10 mouse cellular contexts compared by ENCODE assay signal in the genomic region with DNA sequence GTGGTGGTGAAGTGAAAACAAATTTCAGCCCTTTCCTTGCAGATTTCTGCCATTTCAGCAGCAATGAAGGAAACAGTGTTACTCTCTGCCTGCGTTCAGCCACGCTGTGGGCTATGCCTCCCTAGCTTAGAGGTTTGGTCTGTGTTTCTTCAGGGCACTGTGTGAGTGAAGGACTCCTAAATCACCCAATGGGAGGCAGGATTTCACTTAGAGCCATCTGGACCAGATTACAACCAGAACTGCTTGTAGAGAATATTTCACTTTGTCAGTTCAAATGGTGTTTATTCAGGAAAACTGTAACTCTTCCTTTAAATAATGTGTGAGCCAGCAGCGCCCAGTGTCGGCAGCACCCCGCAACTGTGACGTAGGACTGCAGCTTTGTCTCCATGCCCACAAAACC. TPM values are rescaled to one million over a fixed set of nuclear protein-coding genes. Genes with fewer than 3 reads are reported as not detected.
A peak's percentile ranks its signal among the peaks of the same experiment; 100 is the strongest.
DNase-seq lines count a peak whose midpoint lies in the region; ATAC-seq and TF ChIP-seq lines count a peak whose summit lies in the region.
"Had no signal": no experiment of that assay in that cellular context is flagged by ENCODE, and none has a peak within 500 bp of the region (broad histone marks: within the 10 kb centered on the region; RNA-seq: fewer than 3 reads in every experiment).

No protein-coding gene starts in this region.

- H3K4me2 ChIP-seq in intestine, embryonic 15.5 days (replicated peaks): peak overlapping the region; percentile 54
- H3K4me2 ChIP-seq: neural tube, embryonic 13.5 days had no signal

- H3K27ac ChIP-seq in intestine, embryonic 15.5 days: peak overlapping the region; percentile 58
- H3K27ac ChIP-seq: neural tube, embryonic 13.5 days had no signal

- no peak for TF ChIP-seq CTCF in brain, embryonic 14.5 days (IDR thresholded peaks at IDR 0.05; ENCODE audit: borderline replicate concordance, extremely low read depth, insufficient read depth, insufficient read length)

- H3K36me3 ChIP-seq in intestine, embryonic 15.5 days: no peaks in the 10 kb centered on the region
- H3K36me3 ChIP-seq: neural tube, embryonic 13.5 days had no signal

- peak overlapping the region; percentile 12; the same call in 1 of the 2 replicates for H3K4me3 ChIP-seq in intestine, embryonic 15.5 days (replicated peaks)
- H3K4me3 ChIP-seq: neural tube, embryonic 13.5 days had no signal

- no peak for TF ChIP-seq POLR2A in brain, embryonic 14.5 days (IDR thresholded peaks at IDR 0.05; ENCODE audit: borderline replicate concordance, extremely low read depth, insufficient read depth, insufficient read length, poor library complexity, severe bottlenecking)

- ATAC-seq in intestine, embryonic 15.5 days: peak; percentile 81
- ATAC-seq: Patski had no signal

- WGBS in intestine, embryonic 15.5 days: 37% methylated on average over 6 of the region's 6 CpGs

- no peaks in the 10 kb centered on the region for H3K27me3 ChIP-seq in intestine, embryonic 15.5 days (replicated peaks)
- H3K27me3 ChIP-seq: neural tube, embryonic 13.5 days; Patski had no signal

- H3K9me3 ChIP-seq in intestine, embryonic 15.5 days: no peaks in the 10 kb centered on the region
- H3K9me3 ChIP-seq: neural tube, embryonic 13.5 days had no signal

- peak; percentile 25 to 46 for DNase-seq in frontal cortex, postnatal 36 days (ENCODE audit: low spot score in 2 of 2)
- no peak for DNase-seq in frontal cortex, postnatal 14 days (ENCODE audit: low spot score in 2 of 2)
- peak; percentile 16 to 54 for DNase-seq in layer of hippocampus, adult 18-20 months (ENCODE audit: low spot score in 2 of 2)
- DNase-seq in layer of hippocampus, adult 8-10 months (ENCODE audit: low spot score in 2 of 2): no peak
- peak; percentile 4 for DNase-seq in brain, embryonic 14.5 days (ENCODE audit: low read depth)
- no peak for DNase-seq in adipocyte (ENCODE audit: low spot score)
- DNase-seq in spleen, adult 18-20 months: no peak

- no peaks in the 10 kb centered on the region for H3K4me1 ChIP-seq in intestine, embryonic 15.5 days (replicated peaks)
- H3K4me1 ChIP-seq: neural tube, embryonic 13.5 days had no signal

- H3K9ac ChIP-seq in intestine, embryonic 15.5 days: no peak overlapping the region
- H3K9ac ChIP-seq: neural tube, embryonic 13.5 days had no signal

RNA-seq across cellular contexts. Expression of gene Zfp385b, which starts 44.5 kb away (rescaled TPM):
- total RNA-seq in layer of hippocampus, adult 18-20 months (2021): 10 to 100 TPM; 47.4 to 47.5 TPM
- total RNA-seq in layer of hippocampus, adult 8-10 months (2022): 10 to 100 TPM; 46.0 to 52.8 (median 49.5) TPM
- polyA plus RNA-seq in brain, embryonic 14.5 days (2012; rRNA removed): 9.6 and 13.8 TPM in 2 replicates
- polyA plus RNA-seq in intestine, embryonic 15.5 days (2015; fragmentation: Nextera tagmentation; extraction: Ambion mirVana): 7.2 and 7.5 TPM in 2 replicates

Comparison
In these comparisons a context has a peak if more than half of its experiments do, and no peak if none do; other contexts are left out.
1. DNase-seq: peak in frontal cortex, postnatal 36 days (2 of 2), layer of hippocampus, adult 18-20 months (2 of 2) and brain, embryonic 14.5 days (single experiment); none in frontal cortex, postnatal 14 days (0 of 2), layer of hippocampus, adult 8-10 months (0 of 2), adipocyte (single experiment) and spleen, adult 18-20 months (0 of 2).